Mouse (Mus musculus): ENCODE results near the gene Xkr8. TPM values are rescaled to one million over a fixed set of nuclear protein-coding genes. Genes with fewer than 3 reads are reported as not detected.
"Not testable (repeated sequence)": the region's sequence is repeated elsewhere in the genome, so short reads cannot be mapped to it uniquely, and the experiment has no call there.

The Xkr8 gene
- total RNA-seq (2017) = 2.8 and 3.1 TPM in 2 replicates

GRCm38 (mm10) chr4:132732148-132732684, at the start of gene Xkr8:
Gene Xkr8, minus strand, starts transcription at chr4:132732546.
- peak; percentile 86 for ATAC-seq (ENCODE audit: extremely low read depth, insufficient number of reproducible peaks, low FRiP score, poor library complexity, severe bottlenecking)

- peak; percentile 51 for ATAC-seq (ENCODE audit: extremely low read depth, insufficient number of reproducible peaks, low FRiP score, poor library complexity, severe bottlenecking)
These were observed 47.9 kb upstream of the Xkr8 start for GRCm38 (mm10) chr4:132780288-132780687.

- peak; percentile 44 for ATAC-seq (ENCODE audit: extremely low read depth, insufficient number of reproducible peaks, low FRiP score, poor library complexity, severe bottlenecking)
These were observed 46.3 kb upstream of the Xkr8 start for GRCm38 (mm10) chr4:132778562-132779201.

- ATAC-seq (ENCODE audit: extremely low read depth, insufficient number of reproducible peaks, low FRiP score, poor library complexity, severe bottlenecking) = peak; percentile 40
These were observed 44.4 kb upstream of the Xkr8 start for GRCm38 (mm10) chr4:132776764-132777163.

GRCm38 (mm10) chr4:132774905-132775304, 42.6 kb upstream of the Xkr8 start:
- no peak for ATAC-seq (ENCODE audit: extremely low read depth, insufficient number of reproducible peaks, low FRiP score, poor library complexity, severe bottlenecking)

- ATAC-seq (ENCODE audit: extremely low read depth, insufficient number of reproducible peaks, low FRiP score, poor library complexity, severe bottlenecking) = no peak
These were observed 39.4 kb upstream of the Xkr8 start for GRCm38 (mm10) chr4:132771776-132772175.

GRCm38 (mm10) chr4:132767914-132768876, 35.8 kb upstream of the Xkr8 start, which contains the start of gene Rpa2:
Gene Rpa2, plus strand, starts transcription at chr4:132768332.
- ATAC-seq (ENCODE audit: extremely low read depth, insufficient number of reproducible peaks, low FRiP score, poor library complexity, severe bottlenecking) = peak; percentile 96

GRCm38 (mm10) chr4:132763125-132763524, 30.8 kb upstream of the Xkr8 start:
- not testable (repeated sequence) for ATAC-seq (ENCODE audit: extremely low read depth, insufficient number of reproducible peaks, low FRiP score, poor library complexity, severe bottlenecking)

- no peak for ATAC-seq (ENCODE audit: extremely low read depth, insufficient number of reproducible peaks, low FRiP score, poor library complexity, severe bottlenecking)
These were observed 30.3 kb upstream of the Xkr8 start for GRCm38 (mm10) chr4:132762602-132763001.

GRCm38 (mm10) chr4:132760296-132760695, 27.9 kb upstream of the Xkr8 start:
- no peak for ATAC-seq (ENCODE audit: extremely low read depth, insufficient number of reproducible peaks, low FRiP score, poor library complexity, severe bottlenecking)

GRCm38 (mm10) chr4:132757633-132758351, 25.4 kb upstream of the Xkr8 start:
- ATAC-seq (ENCODE audit: extremely low read depth, insufficient number of reproducible peaks, low FRiP score, poor library complexity, severe bottlenecking) = no peak

GRCm38 (mm10) chr4:132756974-132757373, 24.6 kb upstream of the Xkr8 start, which contains the start of gene Smpdl3b:
Gene Smpdl3b, minus strand, starts transcription at chr4:132757252.
- ATAC-seq (ENCODE audit: extremely low read depth, insufficient number of reproducible peaks, low FRiP score, poor library complexity, severe bottlenecking) = peak; percentile 49

- 0 out of 2 replicates have a peak, but pooled peaks have one; percentile 21 for ATAC-seq (ENCODE audit: extremely low read depth, insufficient number of reproducible peaks, low FRiP score, poor library complexity, severe bottlenecking)
These were observed 20.6 kb upstream of the Xkr8 start for GRCm38 (mm10) chr4:132752992-132753391.

- ATAC-seq (ENCODE audit: extremely low read depth, insufficient number of reproducible peaks, low FRiP score, poor library complexity, severe bottlenecking) = no peak
These were observed 17.1 kb upstream of the Xkr8 start for GRCm38 (mm10) chr4:132749258-132749982.

- ATAC-seq (ENCODE audit: extremely low read depth, insufficient number of reproducible peaks, low FRiP score, poor library complexity, severe bottlenecking) = no peak; the same call in 1 of the 2 replicates
These were observed 16.4 kb upstream of the Xkr8 start for GRCm38 (mm10) chr4:132748778-132749177.

- ATAC-seq (ENCODE audit: extremely low read depth, insufficient number of reproducible peaks, low FRiP score, poor library complexity, severe bottlenecking) = peak; percentile 86
These were observed 15.4 kb upstream of the Xkr8 start for GRCm38 (mm10) chr4:132747664-132748259.

- no peak for ATAC-seq (ENCODE audit: extremely low read depth, insufficient number of reproducible peaks, low FRiP score, poor library complexity, severe bottlenecking)
These were observed 14.7 kb upstream of the Xkr8 start for GRCm38 (mm10) chr4:132746911-132747517.

Measured in neutrophil, adult 5-6 weeks (primary cell).